8 mouse cellular contexts compared by ENCODE assay signal in genomic region chr7:118739975-118740531, GRCm38 (mm10). TPM values are rescaled to one million over a fixed set of nuclear protein-coding genes. Genes with fewer than 3 reads are reported as not detected.
DNase-seq lines count a peak whose midpoint lies in the region; ATAC-seq lines count a peak whose summit lies in the region.

Vps35l (plus strand) TSS chr7:118740226.

- intact Hi-C loops in gastrocnemius, postnatal 14 days (cut with DNase I; ENCODE audit: low total_unique reads): no loop called here

- peak; percentile 67 to 75 for DNase-seq in adrenal gland, adult 18-20 months (ENCODE audit: low spot score in 2 of 2)
- DNase-seq in embryo, embryonic 10 days (ENCODE audit: low spot score): peak; percentile 91
- peak; percentile 80 for DNase-seq in gastrocnemius, postnatal 14 days
- peak; percentile 93 for DNase-seq in induced T-regulatory cell, adult 2 months (ENCODE audit: low read depth)
- peak; percentile 57 to 79 for DNase-seq in left cerebral cortex, adult 8-10 months (ENCODE audit: low spot score in 2 of 2)
- DNase-seq in right cerebral cortex, adult 2 months (ENCODE audit: low spot score in 2 of 2): peak; percentile 79 to 84
- peak; percentile 66 for DNase-seq in urinary bladder, postnatal 25 days (ENCODE audit: low spot score)

- peak; percentile 79 for ATAC-seq in megakaryocyte, adult 5-6 weeks (ENCODE audit: poor library complexity, severe bottlenecking)

RNA-seq across cellular contexts. Expression of gene Vps35l, which starts in this region (rescaled TPM):
- total RNA-seq in adrenal gland, adult 18-20 months (2021): 10 to 100 TPM; 50.7 to 51.1 TPM
- total RNA-seq in gastrocnemius, postnatal 14 days (2021): 10 to 100 TPM; 21.2 to 24.2 TPM
- 10 to 100 TPM; 56.2 to 72.5 (median 59.8) TPM for total RNA-seq in left cerebral cortex, adult 8-10 months (2022)
- 40.4 and 51.6 TPM in 2 replicates for total RNA-seq in megakaryocyte, adult 5-6 weeks (2015)
- total RNA-seq in megakaryocyte, adult 5-6 weeks (2017): 49.5 and 49.7 TPM in 2 replicates

Comparison
In these comparisons a context has a peak if more than half of its experiments do, and no peak if none do; other contexts are left out.
1. Peak in every context shown above with its lines: DNase-seq and ATAC-seq.